Mouse (Mus musculus) bone marrow macrophage, adult 2 months (primary cell): ENCODE results near the gene Cmtm6.

ENCODE experiments used
- CTCF ChIP-seq: IDR thresholded peaks from 2 replicates; pipeline ENCODE4 v1.5.1; 2012; ENCODE audit warnings: low read depth, mild to moderate bottlenecking, low read length, moderate library complexity
- POLR2A ChIP-seq: IDR thresholded peaks from 2 replicates; pipeline ENCODE4 v1.6.1; 2012; ENCODE audit warnings: mild to moderate bottlenecking, low read depth, low read length, borderline replicate concordance

DNA sequence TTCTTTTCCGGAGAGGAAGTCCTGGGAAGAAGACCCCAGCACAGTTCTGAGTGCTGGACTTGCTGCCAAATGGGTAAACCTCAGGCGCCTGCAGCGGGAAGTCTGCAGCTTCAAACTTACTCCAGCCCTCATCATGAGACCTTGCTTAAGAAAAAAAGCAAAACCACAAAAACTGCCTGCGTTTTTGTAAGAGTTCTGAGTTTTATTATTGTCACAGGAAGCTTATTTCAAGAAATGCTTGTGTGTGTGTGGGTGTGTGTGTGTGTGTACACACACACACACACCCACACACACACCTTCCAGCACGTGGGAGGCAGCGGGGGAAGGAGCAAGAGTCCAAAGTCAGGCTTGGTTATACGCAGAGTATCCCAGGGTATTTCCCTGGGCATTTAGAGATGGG lies 27.4 kb downstream of the Cmtm6 start:
- no peak for TF ChIP-seq POLR2A
- no peak for TF ChIP-seq CTCF
